Mouse (Mus musculus): Measurements from ENCODE around the gene Ccdc88c. TPM values are rescaled to one million over a fixed set of nuclear protein-coding genes. Genes with fewer than 3 reads are reported as not detected.
"Not testable (repeated sequence)": the region's sequence is repeated elsewhere in the genome, so short reads cannot be mapped to it uniquely, and the experiment has no call there.

The Ccdc88c gene
- polyA plus RNA-seq, 1 experiment from 2014 or later = 6.7 TPM

- Histone ChIP-seq H3K27ac (replicated peaks) (peak overlapping the region; percentile 41; the same call in 1 of the 2 replicates), H3K4me1 (peaks cover 56% of the 10 kb centered on the region), H3K9ac (no peak overlapping the region), H3K9me3 (replicated peaks) (no peaks in the 10 kb centered on the region), H3K27me3 (peaks cover 5% of the 10 kb centered on the region; the same call in 1 of the 2 replicates), H3K4me2 (replicated peaks) (no peak overlapping the region), H3K4me3 (replicated peaks) (no peak overlapping the region), H3K36me3 (no peaks in the 10 kb centered on the region)
- no peak for ATAC-seq (ENCODE audit: insufficient number of reproducible peaks, low FRiP score, low TSS enrichment, low read depth)
- 48% methylated on average over 5 of the region's 5 CpGs for WGBS
Measured at GRCm38 (mm10) chr12:101016412-101016928, 12.4 kb downstream of the Ccdc88c start.

- Histone ChIP-seq H3K4me1 (peaks cover 56% of the 10 kb centered on the region), H3K27ac (replicated peaks) (peak overlapping the region; percentile 41; the same call in 1 of the 2 replicates), H3K4me3 (replicated peaks) (no peak overlapping the region), H3K27me3 (peaks cover 5% of the 10 kb centered on the region; the same call in 1 of the 2 replicates), H3K9ac (no peak overlapping the region), H3K36me3 (no peaks in the 10 kb centered on the region), H3K9me3 (replicated peaks) (no peaks in the 10 kb centered on the region), H3K4me2 (replicated peaks) (no peak overlapping the region)
- no peak for ATAC-seq (ENCODE audit: insufficient number of reproducible peaks, low FRiP score, low TSS enrichment, low read depth)
- 47% methylated on average over 4 of the region's 4 CpGs for WGBS
Measured at GRCm38 (mm10) chr12:101015926-101016325, 12.9 kb downstream of the Ccdc88c start.

- Histone ChIP-seq H3K4me3 (replicated peaks) (no peak overlapping the region), H3K36me3 (no peaks in the 10 kb centered on the region), H3K27me3 (peaks cover 5% of the 10 kb centered on the region; the same call in 1 of the 2 replicates), H3K9me3 (replicated peaks) (no peaks in the 10 kb centered on the region), H3K4me2 (replicated peaks) (no peak overlapping the region), H3K4me1 (peaks cover 56% of the 10 kb centered on the region), H3K9ac (no peak overlapping the region), H3K27ac (replicated peaks) (0 out of 2 replicates have a peak overlapping the region, but pooled peaks have one; percentile 25)
- WGBS = 70% methylated on average over 11 of the region's 11 CpGs
- no peak for ATAC-seq (ENCODE audit: insufficient number of reproducible peaks, low FRiP score, low TSS enrichment, low read depth)
Measured at GRCm38 (mm10) chr12:101015165-101015560, 13.7 kb downstream of the Ccdc88c start.

- H3K4me1 ChIP-seq = peaks cover 56% of the 10 kb centered on the region
- 41% methylated on average over 10 of the region's 10 CpGs for WGBS
- 0 out of 2 replicates have a peak overlapping the region, but pooled peaks have one; percentile 25 for H3K27ac ChIP-seq (replicated peaks)
- no peak overlapping the region for H3K9ac ChIP-seq
- ATAC-seq (ENCODE audit: insufficient number of reproducible peaks, low FRiP score, low TSS enrichment, low read depth) = no peak
- H3K9me3 ChIP-seq (replicated peaks) = no peaks in the 10 kb centered on the region
- H3K27me3 ChIP-seq = peaks cover 5% of the 10 kb centered on the region; the same call in 1 of the 2 replicates
- H3K4me3 ChIP-seq (replicated peaks) = no peak overlapping the region
- H3K36me3 ChIP-seq = no peaks in the 10 kb centered on the region
- no peak overlapping the region for H3K4me2 ChIP-seq (replicated peaks)
Measured at GRCm38 (mm10) chr12:101014549-101015164, 14.2 kb downstream of the Ccdc88c start.

- ATAC-seq (ENCODE audit: insufficient number of reproducible peaks, low FRiP score, low TSS enrichment, low read depth); H3K27me3 ChIP-seq; H3K4me3 ChIP-seq (replicated peaks); H3K27ac ChIP-seq (replicated peaks); H3K36me3 ChIP-seq; H3K9me3 ChIP-seq (replicated peaks); H3K4me2 ChIP-seq (replicated peaks); H3K9ac ChIP-seq: not testable (repeated sequence)
- peaks cover 58% of the 10 kb centered on the region for H3K4me1 ChIP-seq
- WGBS = 88% methylated on average over 9 of the region's 9 CpGs
Measured at GRCm38 (mm10) chr12:101013668-101014067, 15.2 kb downstream of the Ccdc88c start.

- no peak overlapping the region for H3K4me2 ChIP-seq (replicated peaks)
- no peak overlapping the region for H3K9ac ChIP-seq
- H3K36me3 ChIP-seq = no peaks in the 10 kb centered on the region
- H3K27me3 ChIP-seq = peaks cover 5% of the 10 kb centered on the region; the same call in 1 of the 2 replicates
- no peaks in the 10 kb centered on the region for H3K9me3 ChIP-seq (replicated peaks)
- H3K4me3 ChIP-seq (replicated peaks) = no peak overlapping the region
- 50% methylated on average over 8 of the region's 8 CpGs for WGBS
- no peak overlapping the region for H3K27ac ChIP-seq (replicated peaks)
- peaks cover 60% of the 10 kb centered on the region for H3K4me1 ChIP-seq
- ATAC-seq (ENCODE audit: insufficient number of reproducible peaks, low FRiP score, low TSS enrichment, low read depth) = no peak
Measured at GRCm38 (mm10) chr12:101013078-101013665, 15.7 kb downstream of the Ccdc88c start.

DNA sequence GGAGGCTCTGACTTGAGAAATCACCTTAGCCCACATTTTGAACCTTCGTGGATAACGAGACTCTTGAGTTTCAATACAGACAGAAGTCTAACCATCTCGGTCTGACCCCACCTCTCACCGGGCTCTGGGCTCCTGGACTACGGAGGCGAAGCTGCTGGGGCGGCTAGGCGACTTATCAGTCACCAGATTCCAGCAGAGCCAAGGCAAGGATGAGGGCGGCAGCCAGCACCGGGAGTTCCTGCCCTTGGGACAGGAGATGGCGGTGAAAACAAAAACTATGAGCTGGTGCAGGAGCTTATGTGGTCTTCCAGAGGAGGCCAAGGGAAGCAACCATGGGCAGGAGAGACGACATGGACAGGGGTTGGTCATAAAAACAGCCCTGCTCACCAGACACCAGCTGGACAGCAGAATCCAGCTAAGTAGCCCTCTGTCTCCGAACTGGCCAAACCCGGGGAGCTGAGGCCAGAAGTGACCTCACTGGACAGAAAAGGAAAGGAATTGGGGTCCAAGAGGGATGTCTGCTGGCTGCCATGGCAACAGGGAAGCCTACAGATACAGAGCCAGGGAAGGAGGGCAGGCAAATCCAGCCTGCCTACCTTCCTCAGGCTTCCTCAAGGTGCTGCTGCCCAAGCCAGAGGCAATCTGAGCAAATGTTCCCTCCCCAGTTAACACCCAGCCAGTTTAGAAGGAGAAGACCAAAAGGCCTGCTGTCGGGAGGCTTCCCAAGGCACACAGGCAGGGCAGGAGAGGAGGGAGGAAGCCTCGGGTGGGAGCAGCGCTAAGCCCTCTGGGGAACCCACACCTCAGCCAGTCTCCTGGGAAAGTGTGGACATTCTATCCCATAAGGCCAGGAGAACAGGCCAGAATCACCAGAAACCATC, 16.4 kb downstream of the Ccdc88c start:
- no peak for ATAC-seq (ENCODE audit: insufficient number of reproducible peaks, low FRiP score, low TSS enrichment, low read depth)
- Histone ChIP-seq H3K36me3 (no peaks in the 10 kb centered on the region), H3K27me3 (peaks cover 5% of the 10 kb centered on the region; the same call in 1 of the 2 replicates), H3K4me1 (peaks cover 59% of the 10 kb centered on the region), H3K4me3 (replicated peaks) (no peak overlapping the region), H3K27ac (replicated peaks) (no peak overlapping the region), H3K9ac (no peak overlapping the region), H3K9me3 (replicated peaks) (no peaks in the 10 kb centered on the region), H3K4me2 (replicated peaks) (no peak overlapping the region)
- 31% methylated on average over 17 of the region's 17 CpGs for WGBS

DNA sequence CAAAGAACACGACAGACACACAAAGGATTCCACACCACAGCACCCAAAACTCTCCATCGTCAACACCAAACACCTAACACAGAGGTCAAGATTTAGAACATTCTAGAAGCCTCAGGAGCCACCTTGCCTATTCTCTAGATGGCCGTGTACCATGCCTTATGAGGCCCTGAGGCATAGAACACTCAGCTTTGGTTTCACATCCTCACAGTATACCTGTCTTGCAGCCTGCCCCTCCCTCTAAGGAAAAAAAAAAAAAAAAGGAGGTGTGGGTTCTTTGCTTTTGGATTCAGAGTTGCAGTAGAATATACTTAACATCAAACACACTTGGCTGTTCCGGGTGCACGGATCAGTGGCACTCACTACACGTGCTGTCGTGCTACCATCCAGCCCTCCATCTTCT, 17.8 kb downstream of the Ccdc88c start:
- peaks cover 46% of the 10 kb centered on the region for H3K4me1 ChIP-seq
- whole genome bisulfite sequencing = 71% methylated on average over 7 of the region's 7 CpGs

DNA sequence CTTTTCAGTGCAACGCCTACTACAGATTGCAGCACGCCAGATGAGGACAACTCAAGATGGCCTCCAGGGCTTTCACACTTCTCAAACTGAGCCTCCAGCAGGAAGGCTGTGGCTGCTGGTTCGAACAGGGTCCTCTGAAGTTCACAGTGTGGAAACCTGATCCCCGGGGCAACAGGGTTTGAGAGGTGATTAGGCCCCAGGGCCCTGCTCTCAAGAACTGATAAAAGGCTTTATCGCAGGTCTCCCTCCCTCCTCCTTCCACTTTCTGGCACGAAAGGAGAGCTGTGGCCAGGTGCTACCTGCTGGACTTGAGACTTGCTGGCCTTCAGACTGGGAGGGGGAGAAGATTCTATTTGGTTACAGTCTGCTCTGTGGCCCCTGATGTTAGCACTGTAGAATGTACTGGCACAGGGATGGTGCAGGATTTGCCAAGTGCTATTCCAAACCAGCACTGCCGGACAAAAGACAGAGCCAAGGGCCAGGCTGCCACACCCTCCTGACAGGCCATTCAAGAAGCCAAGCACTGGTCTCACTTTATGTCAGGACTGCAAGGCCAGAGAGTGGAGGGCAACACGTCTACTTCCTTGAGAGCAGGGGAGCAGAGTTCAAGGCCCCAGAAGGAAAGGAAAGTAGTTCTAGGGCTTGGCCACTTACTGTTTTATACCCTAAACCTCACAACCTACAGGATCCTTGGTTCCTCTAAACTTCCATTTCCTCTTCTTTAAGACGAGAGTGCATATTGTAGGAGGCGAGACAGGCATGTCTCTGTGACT, 18.5 kb downstream of the Ccdc88c start:
- Histone ChIP-seq H3K4me2 (replicated peaks) (no peak overlapping the region), H3K9me3 (replicated peaks) (no peaks in the 10 kb centered on the region), H3K4me3 (replicated peaks) (no peak overlapping the region), H3K27me3 (peaks cover 5% of the 10 kb centered on the region; the same call in 1 of the 2 replicates), H3K27ac (replicated peaks) (no peak overlapping the region), H3K4me1 (peaks cover 42% of the 10 kb centered on the region), H3K9ac (no peak overlapping the region), H3K36me3 (no peaks in the 10 kb centered on the region)
- 56% methylated on average over 10 of the region's 10 CpGs for WGBS
- no peak for ATAC-seq (ENCODE audit: insufficient number of reproducible peaks, low FRiP score, low TSS enrichment, low read depth)

More for the DNA sequence above, 17.8 kb downstream of the Ccdc88c start:
- H3K4me2 ChIP-seq (replicated peaks) = no peak overlapping the region
- H3K9ac ChIP-seq = no peak overlapping the region
- H3K36me3 ChIP-seq = no peaks in the 10 kb centered on the region
- H3K27me3 ChIP-seq = peaks cover 5% of the 10 kb centered on the region; the same call in 1 of the 2 replicates
- no peak for ATAC-seq (ENCODE audit: insufficient number of reproducible peaks, low FRiP score, low TSS enrichment, low read depth)
- H3K27ac ChIP-seq (replicated peaks) = no peak overlapping the region
- no peaks in the 10 kb centered on the region for H3K9me3 ChIP-seq (replicated peaks)
- H3K4me3 ChIP-seq (replicated peaks) = no peak overlapping the region

DNA sequence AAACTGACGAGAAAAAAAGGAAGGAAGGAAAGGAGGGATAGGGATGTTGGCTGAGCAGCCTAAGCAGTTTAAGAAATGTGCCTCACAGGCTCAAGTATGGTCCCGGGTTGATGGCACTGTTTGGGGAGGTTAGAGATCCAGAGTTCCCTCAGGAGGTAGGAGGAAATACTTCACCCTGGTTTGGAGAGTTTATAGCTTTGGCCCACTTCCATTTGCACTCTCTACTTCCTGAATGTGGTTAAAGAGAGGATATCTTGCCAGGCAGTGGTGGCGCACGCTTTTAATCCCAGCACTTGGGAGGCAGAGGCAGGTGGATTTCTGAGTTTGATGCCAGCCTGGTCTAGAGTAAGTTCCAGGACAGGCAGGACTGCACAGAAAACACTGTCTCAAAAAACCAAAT, 19.6 kb downstream of the Ccdc88c start:
- peaks cover 32% of the 10 kb centered on the region for H3K4me1 ChIP-seq
- peaks cover 5% of the 10 kb centered on the region; the same call in 1 of the 2 replicates for H3K27me3 ChIP-seq
- WGBS = 91% methylated on average over 4 of the region's 4 CpGs
- no peak overlapping the region for H3K4me2 ChIP-seq (replicated peaks)
- H3K36me3 ChIP-seq = no peaks in the 10 kb centered on the region
- no peak overlapping the region for H3K4me3 ChIP-seq (replicated peaks)
- no peak overlapping the region for H3K27ac ChIP-seq (replicated peaks)
- H3K9ac ChIP-seq = no peak overlapping the region
- no peaks in the 10 kb centered on the region for H3K9me3 ChIP-seq (replicated peaks)
- ATAC-seq (ENCODE audit: insufficient number of reproducible peaks, low FRiP score, low TSS enrichment, low read depth) = no peak
